Mouse (Mus musculus) lung, adult 2 months (tissue): ENCODE data around the gene Bptf.
A peak's percentile ranks its signal among the peaks of the same experiment; 100 is the strongest.

Source experiments
- CTCF ChIP-seq: fragments of 200-500 bp; IDR thresholded peaks from 2 replicates; pipeline ENCODE4 v1.5.1; 2011; ENCODE audit warnings: mild to moderate bottlenecking, low read length, control low read depth; ENCODE audit not compliant: insufficient read depth
- POLR2A ChIP-seq: fragments of 200-500 bp; IDR thresholded peaks from 2 replicates; pipeline ENCODE4 v1.6.1; 2011; ENCODE audit warnings: low read depth, mild to moderate bottlenecking, control low read depth, low read length, borderline replicate concordance; ENCODE audit errors: extremely low read depth

- TF ChIP-seq CTCF (no peak), POLR2A (peak; percentile 52; the same call in 1 of the 2 replicates)
Measured at GRCm38 (mm10) chr11:107025411-107026321, 106.3 kb downstream of the Bptf start, which contains the start of gene 1810010H24Rik.
